ENCODE assay signal across 12 mouse cellular contexts in the genomic region with DNA sequence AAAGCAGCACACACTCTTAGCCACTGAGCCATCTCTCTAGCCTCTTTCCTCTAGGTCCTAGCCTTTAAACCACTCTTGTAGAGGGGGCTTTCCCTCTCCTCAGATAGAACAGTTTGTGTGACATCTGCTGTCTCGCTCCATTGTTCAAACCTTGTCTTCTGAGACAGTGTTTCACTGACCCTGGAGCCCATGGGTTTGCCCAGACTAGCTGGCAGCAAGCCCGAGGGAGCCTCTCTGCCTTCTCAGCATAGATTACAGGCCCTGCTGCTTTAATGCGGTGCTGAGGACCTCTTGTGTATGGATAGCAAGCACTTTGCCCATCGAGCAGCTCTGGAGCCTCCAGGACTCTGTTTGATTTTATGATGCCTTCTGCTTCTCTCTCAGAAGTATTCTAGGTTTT. TPM values are rescaled to one million over a fixed set of nuclear protein-coding genes. Genes with fewer than 3 reads are reported as not detected.
DNase-seq lines count a peak whose midpoint lies in the region; ATAC-seq lines count a peak whose summit lies in the region.
"Had no signal": no experiment of that assay in that cellular context is flagged by ENCODE, and none has a peak within 500 bp of the region (broad histone marks: within the 10 kb centered on the region; RNA-seq: fewer than 3 reads in every experiment).

No protein-coding gene starts in this region.

- DNase-seq in embryonic facial prominence, embryonic 14.5 days (ENCODE audit: low spot score), result peak; percentile 23
- no peak for DNase-seq in embryonic facial prominence, embryonic 10.5 days (ENCODE audit: low spot score)
- DNase-seq in right cerebral cortex, postnatal 4 days, result peak; percentile 29
- no peak for DNase-seq in right cerebral cortex, postnatal 25 days
- DNase-seq in spleen, postnatal 36 days (ENCODE audit: low spot score in 2 of 2), result no peak
- DNase-seq in lung, postnatal 25 days (ENCODE audit: low spot score), result no peak
- DNase-seq: thymus, postnatal 4 days had no signal

- H3K27ac ChIP-seq in embryonic facial prominence, embryonic 14.5 days (replicated peaks; ENCODE audit: low read depth, low read length), result no peak overlapping the region
- no peak overlapping the region; the same call in 1 of the 2 replicates for H3K27ac ChIP-seq in embryonic facial prominence, embryonic 10.5 days (replicated peaks)
- no peak overlapping the region for H3K27ac ChIP-seq in hindbrain, embryonic 13.5 days
- H3K27ac ChIP-seq: lung, embryonic 15.5 days had no signal

- no peaks in the 10 kb centered on the region for H3K27me3 ChIP-seq in embryonic facial prominence, embryonic 14.5 days (replicated peaks; ENCODE audit: control insufficient read depth, insufficient read depth, low read length)
- H3K27me3 ChIP-seq in embryonic facial prominence, embryonic 10.5 days (replicated peaks; ENCODE audit: low read depth, poor library complexity, severe bottlenecking), result peaks cover 17% of the 10 kb centered on the region; the same call in 1 of the 2 replicates
- no peaks in the 10 kb centered on the region for H3K27me3 ChIP-seq in hindbrain, embryonic 13.5 days
- H3K27me3 ChIP-seq: lung, embryonic 15.5 days had no signal

- no peaks in the 10 kb centered on the region for H3K4me1 ChIP-seq in embryonic facial prominence, embryonic 14.5 days (ENCODE audit: control insufficient read depth, insufficient read depth, low read length)
- H3K4me1 ChIP-seq in embryonic facial prominence, embryonic 10.5 days, result peaks cover 20% of the 10 kb centered on the region
- H3K4me1 ChIP-seq in hindbrain, embryonic 13.5 days (replicated peaks), result peaks cover 16% of the 10 kb centered on the region
- H3K4me1 ChIP-seq: lung, embryonic 15.5 days had no signal

- no peak overlapping the region for H3K9ac ChIP-seq in embryonic facial prominence, embryonic 14.5 days (ENCODE audit: low read depth, low read length)
- H3K9ac ChIP-seq in hindbrain, embryonic 13.5 days, result no peak overlapping the region
- H3K9ac ChIP-seq: lung, embryonic 15.5 days had no signal

- H3K4me2 ChIP-seq in embryonic facial prominence, embryonic 14.5 days (ENCODE audit: low read depth, low read length), result no peak overlapping the region
- no peak overlapping the region for H3K4me2 ChIP-seq in hindbrain, embryonic 13.5 days
- H3K4me2 ChIP-seq: lung, embryonic 15.5 days had no signal

- no peaks in the 10 kb centered on the region for H3K36me3 ChIP-seq in embryonic facial prominence, embryonic 14.5 days (ENCODE audit: control insufficient read depth, insufficient read depth, low read length)
- no peaks in the 10 kb centered on the region for H3K36me3 ChIP-seq in embryonic facial prominence, embryonic 10.5 days (replicated peaks)
- H3K36me3 ChIP-seq in hindbrain, embryonic 13.5 days, result no peaks in the 10 kb centered on the region
- H3K36me3 ChIP-seq: lung, embryonic 15.5 days had no signal

- WGBS in embryonic facial prominence, embryonic 14.5 days, result 52% methylated on average over 4 of the region's 4 CpGs
- 47% methylated on average over 4 of the region's 4 CpGs for WGBS in embryonic facial prominence, embryonic 10.5 days
- whole genome bisulfite sequencing in hindbrain, embryonic 13.5 days, result 22% methylated on average over 4 of the region's 4 CpGs

- no peak for ATAC-seq in embryonic facial prominence, embryonic 14.5 days (ENCODE audit: low read depth)
- ATAC-seq in hindbrain, embryonic 13.5 days (ENCODE audit: low FRiP score), result peak; percentile 58; the same call in 1 of the 2 replicates
- no peak for ATAC-seq in activated CD4-positive, CD25-positive, alpha-beta regulatory T cell, adult 4 months
- ATAC-seq: Patski had no signal

- H3K9me3 ChIP-seq in embryonic facial prominence, embryonic 14.5 days (ENCODE audit: control insufficient read depth, low read length), result no peaks in the 10 kb centered on the region
- H3K9me3 ChIP-seq in embryonic facial prominence, embryonic 10.5 days, result no peaks in the 10 kb centered on the region
- H3K9me3 ChIP-seq in hindbrain, embryonic 13.5 days, result no peaks in the 10 kb centered on the region
- H3K9me3 ChIP-seq: lung, embryonic 15.5 days had no signal

- H3K4me3 ChIP-seq in embryonic facial prominence, embryonic 14.5 days (ENCODE audit: low read depth, low read length), result no peak overlapping the region
- H3K4me3 ChIP-seq in embryonic facial prominence, embryonic 10.5 days, result no peak overlapping the region
- H3K4me3 ChIP-seq in hindbrain, embryonic 13.5 days, result no peak overlapping the region
- H3K4me3 ChIP-seq: lung, embryonic 15.5 days had no signal

RNA-seq across cellular contexts. Expression of a gene that starts 8.6 kb away (rescaled TPM):
- polyA plus RNA-seq in embryonic facial prominence, embryonic 14.5 days (2014; fragmentation: Nextera tagmentation; extraction: Ambion mirVana), result 1.4 and 1.7 TPM in 2 replicates
- 1.3 and 5.3 TPM in 2 replicates for polyA plus RNA-seq in embryonic facial prominence, embryonic 10.5 days (2016; fragmentation: Nextera tagmentation; extraction: Ambion mirVana)
- polyA plus RNA-seq in hindbrain, embryonic 13.5 days (2015; fragmentation: Nextera tagmentation; extraction: Ambion mirVana), result 33.9 and 42.8 TPM in 2 replicates
- not detected for polyA plus RNA-seq in activated CD4-positive, CD25-positive, alpha-beta regulatory T cell, adult 4 months (2017; shearing (Covaris generic))
- polyA plus RNA-seq: limb, embryonic 11.5 days; Patski had no signal

Comparison
In these comparisons a context has a peak if more than half of its experiments do, and no peak if none do; other contexts are left out.
1. DNase-seq: peak in embryonic facial prominence, embryonic 14.5 days (single experiment) and right cerebral cortex, postnatal 4 days (single experiment); none in embryonic facial prominence, embryonic 10.5 days (single experiment), right cerebral cortex, postnatal 25 days (single experiment), spleen, postnatal 36 days (0 of 2) and lung, postnatal 25 days (single experiment).